Mouse (Mus musculus) liver, adult 2 months (tissue): ENCODE measurements around the gene Gm26897.

ENCODE experiments used
- CTCF ChIP-seq: fragments of 200-500 bp; IDR thresholded peaks from 2 replicates; pipeline ENCODE4 v1.5.1; 2011; ENCODE audit warnings: low read depth, low read length, control low read depth
- POLR2A ChIP-seq: fragments of 200-500 bp; IDR thresholded peaks from 2 replicates; pipeline ENCODE4 v1.6.1; 2011; ENCODE audit warnings: low read length, control low read depth; ENCODE audit not compliant: insufficient read depth; ENCODE audit errors: extremely low read depth

GRCm38 (mm10) chr5:111704326-111704725 is 29.4 kb upstream of the Gm26897 start:
- TF ChIP-seq CTCF = no peak
- TF ChIP-seq POLR2A = no peak
